Mouse (Mus musculus): ENCODE measurements around the gene Arpc1a.

DNA sequence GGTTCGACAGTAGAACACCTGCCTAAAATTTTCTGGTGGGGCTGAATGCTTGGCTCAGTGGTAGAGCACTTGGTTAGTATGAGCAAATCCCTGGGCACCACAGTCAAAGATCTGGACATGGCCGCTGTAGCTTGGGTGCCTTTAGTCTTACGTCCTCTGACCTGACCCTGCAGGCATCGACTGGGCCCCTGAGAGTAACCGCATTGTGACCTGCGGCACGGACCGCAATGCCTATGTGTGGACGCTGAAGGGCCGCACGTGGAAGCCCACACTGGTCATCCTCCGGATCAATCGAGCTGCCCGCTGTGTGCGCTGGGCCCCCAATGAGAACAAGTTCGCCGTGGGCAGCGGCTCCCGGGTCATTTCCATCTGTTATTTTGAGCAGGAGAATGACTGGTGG is 39.8 kb downstream of the Arpc1a start:
- TF ChIP-seq CTCF (IDR thresholded peaks at IDR 0.05; ENCODE audit: borderline replicate concordance, control insufficient read depth, extremely low read depth, insufficient read depth, low read length, poor library complexity) (no peak), POLR2A (IDR thresholded peaks at IDR 0.05; ENCODE audit: control insufficient read depth, extremely low read depth, insufficient read depth, low read length, poor library complexity) (no peak)

Measured in thymus, adult 2 months (tissue).